Mouse (Mus musculus) forebrain, embryonic 13.5 days (tissue): Measurements from ENCODE around the gene Sypl. TPM values are rescaled to one million over a fixed set of nuclear protein-coding genes. Genes with fewer than 3 reads are reported as not detected.

Source experiments
- ATAC-seq: fragments of 200-750 bp; cut with Nextera tagmentation; 2 replicates; pipeline ENCODE4 v1.8.0; 2017
- H3K27ac ChIP-seq: fragments of 300-500 bp; sonication (generic); 2 replicates; pipeline ENCODE4 v1.5.1; 2015; ENCODE audit warnings: inconsistent platforms, mild to moderate bottlenecking, moderate library complexity
- H3K27me3 ChIP-seq: fragments of 300-500 bp; sonication (generic); 2 replicates; pipeline ENCODE4 v1.6.1; 2015; ENCODE audit warnings: mild to moderate bottlenecking, inconsistent platforms
- H3K36me3 ChIP-seq: fragments of 300-500 bp; sonication (generic); 2 replicates; pipeline ENCODE4 v1.6.1; 2015; ENCODE audit warnings: mild to moderate bottlenecking, inconsistent platforms; ENCODE audit not compliant: poor library complexity, severe bottlenecking
- H3K4me1 ChIP-seq: fragments of 300-500 bp; sonication (generic); 2 replicates; pipeline ENCODE4 v1.6.1; 2015; ENCODE audit warnings: inconsistent platforms
- H3K4me2 ChIP-seq: fragments of 300-500 bp; sonication (generic); 2 replicates; pipeline ENCODE4 v1.6.1; 2015; ENCODE audit warnings: inconsistent platforms, mild to moderate bottlenecking, moderate library complexity
- H3K4me3 ChIP-seq: fragments of 300-500 bp; sonication (generic); 2 replicates; pipeline ENCODE4 v1.5.1; 2015; ENCODE audit warnings: mild to moderate bottlenecking, inconsistent platforms
- H3K9ac ChIP-seq: fragments of 300-500 bp; sonication (generic); 2 replicates; pipeline ENCODE4 v1.6.1; 2015; ENCODE audit warnings: mild to moderate bottlenecking, inconsistent platforms
- H3K9me3 ChIP-seq: fragments of 300-500 bp; sonication (generic); replicated peaks from 2 replicates; pipeline ENCODE4 v1.6.1; 2016; ENCODE audit warnings: inconsistent platforms
- WGBS: fragments of 180-500 bp; shearing (Covaris S2); methylation state at CpG from one replicate; pipeline ENCODE4 v1.1.7; 2015; 5-methylcytosine and 5-hydroxymethylcytosine counted together
- polyA plus RNA-seq: library from polyadenylated mRNA; unstranded; fragments of >200 nt; fragmentation: Nextera tagmentation; extraction: Ambion mirVana; gene quantifications from 2 replicates; pipeline ENCODE4 v1.2.1, GENCODE M21; 2015

Gene Sypl
- polyA plus RNA-seq, 1 experiment from 2014 or later, result 41.2 TPM

- H3K27ac ChIP-seq, result no peak overlapping the region
- no peaks in the 10 kb centered on the region for H3K9me3 ChIP-seq
- no peaks in the 10 kb centered on the region for H3K36me3 ChIP-seq
- H3K4me1 ChIP-seq, result peaks cover 25% of the 10 kb centered on the region
- 50% methylated on average over 10 of the region's 10 CpGs for WGBS
- H3K4me3 ChIP-seq, result no peak overlapping the region
- peaks cover 73% of the 10 kb centered on the region for H3K27me3 ChIP-seq
- ATAC-seq, result no peak
- no peak overlapping the region for H3K4me2 ChIP-seq
- no peak overlapping the region for H3K9ac ChIP-seq
Observed at GRCm38 (mm10) chr12:33028109-33028691, 74.5 kb downstream of the Sypl start.

- no peaks in the 10 kb centered on the region for H3K36me3 ChIP-seq
- 58% methylated on average over 13 of the region's 13 CpGs for WGBS
- H3K9ac ChIP-seq, result no peak overlapping the region
- no peak overlapping the region for H3K4me3 ChIP-seq
- no peak overlapping the region for H3K4me2 ChIP-seq
- H3K27ac ChIP-seq, result no peak overlapping the region; the same call in 1 of the 2 replicates
- peak; percentile 29; the same call in 1 of the 2 replicates for ATAC-seq
- H3K27me3 ChIP-seq, result peaks cover 78% of the 10 kb centered on the region
- peaks cover 30% of the 10 kb centered on the region for H3K4me1 ChIP-seq
- H3K9me3 ChIP-seq, result no peaks in the 10 kb centered on the region
Observed at GRCm38 (mm10) chr12:33028708-33029107, 75.0 kb downstream of the Sypl start.

Other genes with a start within 250 kb of the Sypl start
- 28.2 and 31.5 TPM in 2 replicates for gene Nampt, start 134.3 kb upstream of the Sypl start, polyA plus RNA-seq
- gene Cdhr3, start 139.0 kb downstream of the Sypl start, polyA plus RNA-seq, result 0.13 and 0.39 TPM in 2 replicates
- 13.9 and 15.4 TPM in 2 replicates for gene Atxn7l1, start 193.8 kb downstream of the Sypl start, polyA plus RNA-seq